Mouse (Mus musculus) liver, adult 2 months (tissue): ENCODE measurements around the gene St8sia1.

Source experiments
- CTCF ChIP-seq: fragments of 200-500 bp; IDR thresholded peaks from 2 replicates; pipeline ENCODE4 v1.5.1; 2011; ENCODE audit warnings: low read depth, low read length, control low read depth
- POLR2A ChIP-seq: fragments of 200-500 bp; IDR thresholded peaks from 2 replicates; pipeline ENCODE4 v1.6.1; 2011; ENCODE audit warnings: low read length, control low read depth; ENCODE audit not compliant: insufficient read depth; ENCODE audit errors: extremely low read depth

DNA sequence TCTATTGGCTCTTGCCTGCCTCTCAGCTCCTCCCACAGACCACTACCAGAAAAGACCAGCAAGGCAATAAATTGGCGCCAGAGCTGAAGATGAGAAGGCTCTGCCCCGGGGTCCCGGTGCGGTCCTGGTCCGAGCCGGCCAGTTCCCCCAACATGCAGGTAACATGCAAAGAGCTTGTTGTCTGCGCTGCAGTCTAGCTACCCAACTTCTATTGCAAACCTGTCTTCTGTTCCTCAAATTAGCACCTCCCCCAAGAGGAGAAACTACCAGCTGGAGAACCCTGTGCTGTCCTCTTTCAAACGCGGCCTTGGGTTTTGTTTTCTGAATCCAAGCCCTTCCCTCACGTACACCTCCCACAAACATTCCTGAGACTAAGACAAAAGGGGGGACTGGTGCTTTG is 1.8 kb downstream of the St8sia1 start:
- TF ChIP-seq CTCF, result no peak
- TF ChIP-seq POLR2A, result no peak
